Mouse (Mus musculus) neural tube, embryonic 15.5 days (tissue): ENCODE measurements around the gene Hs6st2. TPM values are rescaled to one million over a fixed set of nuclear protein-coding genes. Genes with fewer than 3 reads are reported as not detected.

Experiments used
- ATAC-seq: fragments of 200-750 bp; cut with Nextera tagmentation; 2 replicates; pipeline ENCODE4 v1.8.0; 2017; ENCODE audit warnings: mild to moderate bottlenecking, moderate TSS enrichment, moderate library complexity; ENCODE audit not compliant: low FRiP score
- H3K27ac ChIP-seq: fragments of 300-500 bp; sonication (generic); replicated peaks from 2 replicates; pipeline ENCODE4 v1.5.1; 2015; ENCODE audit warnings: mild to moderate bottlenecking, inconsistent platforms
- H3K27me3 ChIP-seq: fragments of 300-500 bp; sonication (generic); replicated peaks from 2 replicates; pipeline ENCODE4 v1.6.1; 2015; ENCODE audit warnings: inconsistent platforms
- H3K36me3 ChIP-seq: fragments of 300-500 bp; sonication (generic); 2 replicates; pipeline ENCODE4 v1.6.1; 2015; ENCODE audit warnings: inconsistent platforms
- H3K4me1 ChIP-seq: fragments of 300-500 bp; sonication (generic); 2 replicates; pipeline ENCODE4 v1.6.1; 2015; ENCODE audit warnings: inconsistent platforms
- H3K4me2 ChIP-seq: fragments of 300-500 bp; sonication (generic); 2 replicates; pipeline ENCODE4 v1.6.1; 2015; ENCODE audit warnings: inconsistent platforms, mild to moderate bottlenecking, moderate library complexity
- H3K4me3 ChIP-seq: fragments of 300-500 bp; sonication (generic); replicated peaks from 2 replicates; pipeline ENCODE4 v1.5.1; 2015; ENCODE audit warnings: mild to moderate bottlenecking, inconsistent platforms
- H3K9ac ChIP-seq: fragments of 300-500 bp; sonication (generic); replicated peaks from 2 replicates; pipeline ENCODE4 v1.6.1; 2015; ENCODE audit warnings: mild to moderate bottlenecking, inconsistent platforms
- H3K9me3 ChIP-seq: fragments of 300-500 bp; sonication (generic); replicated peaks from 2 replicates; pipeline ENCODE4 v1.6.1; 2016; ENCODE audit warnings: inconsistent platforms
- WGBS: fragments of 180-500 bp; shearing (Covaris S2); methylation state at CpG from one replicate; pipeline ENCODE4 v1.1.7; 2015; ENCODE audit warnings: mixed read lengths; 5-methylcytosine and 5-hydroxymethylcytosine counted together
- polyA plus RNA-seq: library from polyadenylated mRNA; unstranded; fragments of >200 nt; fragmentation: Nextera tagmentation; extraction: Ambion mirVana; gene quantifications from 2 replicates; pipeline ENCODE4 v1.2.1, GENCODE M21; 2015

Gene Hs6st2
- polyA plus RNA-seq, 1 experiment from 2014 or later = 38.4 TPM

DNA sequence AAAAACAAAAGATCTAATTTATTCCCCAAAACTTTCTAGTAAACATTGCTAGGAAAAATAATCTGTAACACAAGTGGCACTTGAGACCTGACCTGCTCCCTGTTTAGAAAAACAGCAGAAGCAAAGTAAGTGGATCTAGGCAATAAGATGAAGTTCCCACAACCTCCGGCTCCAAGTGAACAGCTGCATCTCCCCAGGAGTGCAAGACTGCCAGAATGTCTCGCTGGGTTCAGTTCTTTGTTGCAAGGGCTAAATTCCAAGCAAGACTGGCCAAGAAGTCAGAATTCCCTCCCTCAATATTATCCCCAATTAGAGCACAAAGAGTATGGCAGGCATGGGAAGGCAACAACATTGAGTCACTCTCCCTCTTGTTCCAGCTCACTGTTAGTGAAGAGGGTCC, 23.4 kb downstream of the Hs6st2 start:
- no peaks in the 10 kb centered on the region for H3K4me1 ChIP-seq
- no peak for ATAC-seq
- H3K27ac ChIP-seq = no peak overlapping the region
- no peak overlapping the region for H3K9ac ChIP-seq
- H3K27me3 ChIP-seq = no peaks in the 10 kb centered on the region
- H3K36me3 ChIP-seq = no peaks in the 10 kb centered on the region
- 30% methylated on average over 2 of the region's 2 CpGs for WGBS
- H3K4me2 ChIP-seq = no peak overlapping the region
- no peaks in the 10 kb centered on the region for H3K9me3 ChIP-seq
- H3K4me3 ChIP-seq = no peak overlapping the region

DNA sequence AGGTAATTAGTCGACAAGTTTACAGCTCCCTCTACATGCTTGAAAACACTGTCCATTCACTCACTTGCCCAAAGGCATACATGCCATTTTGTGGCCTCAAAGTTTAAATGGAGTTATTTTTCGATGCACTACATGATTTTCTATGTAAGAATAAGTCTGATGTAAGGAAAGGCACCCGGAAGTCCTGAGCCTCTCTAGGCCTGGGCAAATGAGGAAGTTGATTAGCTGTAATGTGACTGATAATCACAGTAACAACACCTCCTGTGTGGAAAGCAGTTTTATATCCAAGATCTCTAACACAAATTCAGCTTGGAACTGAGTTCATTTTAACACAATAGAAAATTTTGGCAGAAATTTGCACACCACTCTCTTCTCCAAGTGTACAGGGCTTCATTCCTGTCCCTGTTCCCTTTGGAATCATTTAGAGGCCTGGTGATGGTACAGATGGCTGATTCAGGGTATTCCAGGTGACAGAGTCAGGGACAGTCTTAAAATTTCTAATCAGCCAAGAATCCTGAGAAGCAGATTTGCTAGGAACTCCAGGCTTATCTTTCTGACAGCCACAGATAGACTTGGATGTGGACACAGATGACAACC, 38.9 kb downstream of the Hs6st2 start:
- H3K9ac ChIP-seq = no peak overlapping the region
- 82% methylated on average over 3 of the region's 3 CpGs for WGBS
- no peaks in the 10 kb centered on the region for H3K36me3 ChIP-seq
- H3K27ac ChIP-seq = no peak overlapping the region
- H3K4me1 ChIP-seq = no peaks in the 10 kb centered on the region
- H3K4me3 ChIP-seq = no peak overlapping the region
- no peak overlapping the region for H3K4me2 ChIP-seq
- H3K27me3 ChIP-seq = no peaks in the 10 kb centered on the region
- H3K9me3 ChIP-seq = no peaks in the 10 kb centered on the region
- no peak for ATAC-seq

- no peaks in the 10 kb centered on the region for H3K27me3 ChIP-seq
- H3K9ac ChIP-seq = no peak overlapping the region
- H3K9me3 ChIP-seq = no peaks in the 10 kb centered on the region
- H3K27ac ChIP-seq = no peak overlapping the region
- no peaks in the 10 kb centered on the region for H3K4me1 ChIP-seq
- H3K4me2 ChIP-seq = no peak overlapping the region
- no peak for ATAC-seq
- WGBS = 69% methylated on average over 7 of the region's 7 CpGs
- H3K36me3 ChIP-seq = no peaks in the 10 kb centered on the region
- H3K4me3 ChIP-seq = no peak overlapping the region
Measured at GRCm38 (mm10) chrX:51635756-51636155, 45.9 kb downstream of the Hs6st2 start.

- H3K27ac ChIP-seq = no peak overlapping the region
- no peaks in the 10 kb centered on the region for H3K4me1 ChIP-seq
- WGBS = 75% methylated on average over 2 of the region's 2 CpGs
- no peaks in the 10 kb centered on the region for H3K27me3 ChIP-seq
- no peak overlapping the region for H3K4me3 ChIP-seq
- H3K36me3 ChIP-seq = no peaks in the 10 kb centered on the region
- H3K4me2 ChIP-seq = no peak overlapping the region
- no peak for ATAC-seq
- no peak overlapping the region for H3K9ac ChIP-seq
- H3K9me3 ChIP-seq = no peaks in the 10 kb centered on the region
Measured at GRCm38 (mm10) chrX:51631376-51631775, 50.3 kb downstream of the Hs6st2 start.

DNA sequence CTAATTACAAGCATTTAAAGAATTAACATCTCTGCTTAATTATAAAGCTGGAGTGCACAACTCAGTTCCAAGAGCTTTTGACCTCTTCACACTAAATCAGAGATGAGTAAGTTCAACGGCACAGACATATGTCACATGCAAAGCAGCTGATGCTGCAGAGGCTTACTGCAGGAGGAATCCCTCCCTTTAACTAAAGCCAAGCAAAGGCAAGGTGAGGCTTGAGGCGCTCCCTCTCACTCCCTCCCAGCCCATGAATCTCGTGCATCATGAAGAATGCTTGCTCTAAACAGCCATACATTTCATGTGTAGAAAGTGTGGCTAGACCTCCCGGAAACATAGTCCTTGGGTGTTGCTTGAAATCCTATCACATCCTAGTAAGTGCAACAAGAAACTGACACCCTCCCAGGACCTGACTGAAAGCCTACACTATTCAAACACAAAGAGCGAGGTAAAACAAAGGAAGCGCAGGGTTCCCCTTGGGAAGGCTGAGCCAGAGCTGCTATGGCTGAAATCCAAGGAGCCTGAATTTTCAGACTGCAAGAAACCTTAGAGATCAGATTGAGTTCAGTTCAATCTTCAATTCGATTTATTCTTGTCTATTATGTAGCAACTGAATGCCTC, 67.2 kb downstream of the Hs6st2 start:
- ATAC-seq = peak; percentile 61; the same call in 1 of the 2 replicates
- Histone ChIP-seq H3K4me1 (peaks cover 4% of the 10 kb centered on the region; the same call in 1 of the 2 replicates), H3K4me3 (no peak overlapping the region), H3K4me2 (no peak overlapping the region), H3K9ac (no peak overlapping the region), H3K27ac (0 out of 2 replicates have a peak overlapping the region, but pooled peaks have one; percentile 25), H3K36me3 (no peaks in the 10 kb centered on the region), H3K27me3 (no peaks in the 10 kb centered on the region), H3K9me3 (no peaks in the 10 kb centered on the region)
- 25% methylated on average over 7 of the region's 7 CpGs for WGBS

- H3K9ac ChIP-seq = no peak overlapping the region
- H3K4me3 ChIP-seq = no peak overlapping the region
- H3K9me3 ChIP-seq = no peaks in the 10 kb centered on the region
- ATAC-seq = no peak
- H3K4me2 ChIP-seq = no peak overlapping the region
- H3K27ac ChIP-seq = no peak overlapping the region
- H3K36me3 ChIP-seq = no peaks in the 10 kb centered on the region
- 58% methylated on average over 1 of the region's 1 CpGs for whole genome bisulfite sequencing
- peaks cover 4% of the 10 kb centered on the region; the same call in 1 of the 2 replicates for H3K4me1 ChIP-seq
- no peaks in the 10 kb centered on the region for H3K27me3 ChIP-seq
Measured at GRCm38 (mm10) chrX:51610743-51611142, 70.9 kb downstream of the Hs6st2 start.

DNA sequence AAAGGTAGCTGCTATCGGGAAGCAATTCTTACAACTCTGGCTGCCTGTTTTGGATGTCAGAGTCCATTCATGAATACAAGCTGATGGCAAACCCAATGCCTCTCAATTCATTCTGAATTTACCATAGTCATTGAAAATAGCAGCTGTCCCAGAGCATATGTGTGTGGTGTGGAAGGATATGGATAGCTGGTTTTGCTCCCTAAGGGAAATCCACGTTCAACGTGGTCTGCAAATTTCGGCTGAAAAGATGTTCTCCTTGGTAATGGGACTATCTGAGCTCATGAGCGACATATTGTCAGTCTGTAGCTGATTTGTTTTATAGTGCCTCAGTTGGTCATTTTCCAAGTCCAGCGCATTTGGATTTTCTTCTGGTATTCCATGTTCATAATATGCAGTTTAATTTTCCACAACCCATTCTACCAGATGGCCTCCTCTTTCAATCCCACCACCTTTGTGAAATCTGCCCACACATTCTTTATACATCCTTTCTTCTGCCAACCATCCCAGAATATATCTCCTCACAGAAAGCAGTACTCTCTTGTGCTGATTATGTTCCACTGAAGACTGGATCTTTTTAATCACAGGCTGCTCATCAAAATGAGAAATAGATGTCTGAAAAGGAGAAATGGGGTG, 75.3 kb downstream of the Hs6st2 start:
- Histone ChIP-seq H3K9me3 (no peaks in the 10 kb centered on the region), H3K4me1 (no peaks in the 10 kb centered on the region), H3K27me3 (no peaks in the 10 kb centered on the region), H3K4me2 (no peak overlapping the region), H3K9ac (no peak overlapping the region), H3K36me3 (no peaks in the 10 kb centered on the region), H3K27ac (no peak overlapping the region), H3K4me3 (no peak overlapping the region)
- ATAC-seq = no peak
- 79% methylated on average over 6 of the region's 6 CpGs for WGBS

DNA sequence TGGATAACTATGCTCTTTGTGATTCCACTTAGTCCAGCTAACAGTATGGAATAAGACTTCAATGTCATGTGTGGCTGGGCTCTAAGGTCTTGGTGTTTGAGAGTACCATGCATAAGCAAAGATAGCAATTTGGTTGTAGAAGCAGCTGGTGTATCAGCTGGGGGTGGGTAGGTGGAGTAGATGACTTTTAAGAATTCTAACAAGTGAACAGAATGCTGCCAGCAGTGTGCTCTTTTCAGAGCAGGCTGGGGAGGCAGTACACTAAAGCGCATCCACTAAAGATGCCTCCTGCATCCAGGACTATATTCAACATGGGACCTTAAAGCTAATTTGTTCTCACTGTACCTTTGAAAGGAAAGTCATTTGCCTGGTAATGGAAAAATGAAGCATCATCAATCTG, 88.9 kb downstream of the Hs6st2 start:
- H3K36me3 ChIP-seq = no peaks in the 10 kb centered on the region
- H3K4me3 ChIP-seq = no peak overlapping the region
- no peak overlapping the region for H3K27ac ChIP-seq
- 93% methylated on average over 1 of the region's 1 CpGs for WGBS
- no peaks in the 10 kb centered on the region for H3K4me1 ChIP-seq
- no peaks in the 10 kb centered on the region for H3K27me3 ChIP-seq
- H3K9ac ChIP-seq = no peak overlapping the region
- no peaks in the 10 kb centered on the region for H3K9me3 ChIP-seq
- no peak overlapping the region for H3K4me2 ChIP-seq
- ATAC-seq = no peak

- H3K27me3 ChIP-seq = no peaks in the 10 kb centered on the region
- 86% methylated on average over 8 of the region's 8 CpGs for WGBS
- ATAC-seq = no peak
Measured at GRCm38 (mm10) chrX:51590448-51591010, 91.1 kb downstream of the Hs6st2 start.

GRCm38 (mm10) chrX:51585444-51585843, 96.2 kb downstream of the Hs6st2 start:
- WGBS = 55% methylated on average over 3 of the region's 3 CpGs
- no peaks in the 10 kb centered on the region for H3K9me3 ChIP-seq
- no peak overlapping the region for H3K27ac ChIP-seq
- no peak overlapping the region for H3K9ac ChIP-seq
- H3K4me1 ChIP-seq = no peaks in the 10 kb centered on the region
- H3K27me3 ChIP-seq = no peaks in the 10 kb centered on the region
- H3K4me2 ChIP-seq = no peak overlapping the region
- no peak for ATAC-seq
- no peak overlapping the region for H3K4me3 ChIP-seq
- H3K36me3 ChIP-seq = no peaks in the 10 kb centered on the region

More at GRCm38 (mm10) chrX:51590448-51591010, 91.1 kb downstream of the Hs6st2 start:
- no peak overlapping the region for H3K9ac ChIP-seq
- no peak overlapping the region for H3K4me2 ChIP-seq
- H3K36me3 ChIP-seq = no peaks in the 10 kb centered on the region
- no peaks in the 10 kb centered on the region for H3K4me1 ChIP-seq
- H3K9me3 ChIP-seq = no peaks in the 10 kb centered on the region
- H3K4me3 ChIP-seq = no peak overlapping the region
- no peak overlapping the region for H3K27ac ChIP-seq

DNA sequence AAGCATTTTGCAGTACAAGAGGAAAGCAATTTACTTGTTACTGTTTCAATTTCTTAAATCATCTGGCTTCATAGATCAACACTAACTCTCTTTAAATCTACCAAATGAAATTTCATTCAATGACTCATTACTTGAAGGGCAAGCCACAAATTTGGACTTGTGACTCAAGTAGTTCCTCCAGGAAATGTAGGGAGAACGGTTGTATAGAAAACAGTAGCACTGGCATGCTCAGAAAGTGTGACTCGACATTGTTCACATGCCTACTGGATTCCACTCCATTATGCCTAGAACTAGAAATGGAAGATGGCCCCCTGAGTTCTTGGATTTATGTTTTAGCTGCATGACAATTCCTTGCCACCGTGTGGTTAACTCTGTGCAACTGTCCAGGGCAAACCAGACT, 100.0 kb downstream of the Hs6st2 start:
- WGBS = 79% methylated on average over 3 of the region's 3 CpGs
- ATAC-seq = no peak

GRCm38 (mm10) chrX:51561880-51562279, 119.8 kb downstream of the Hs6st2 start:
- no peak overlapping the region for H3K9ac ChIP-seq
- H3K4me2 ChIP-seq = no peak overlapping the region
- no peaks in the 10 kb centered on the region for H3K9me3 ChIP-seq
- ATAC-seq = no peak
- H3K4me3 ChIP-seq = no peak overlapping the region
- 62% methylated on average over 1 of the region's 1 CpGs for WGBS
- H3K4me1 ChIP-seq = no peaks in the 10 kb centered on the region
- no peak overlapping the region for H3K27ac ChIP-seq
- H3K27me3 ChIP-seq = no peaks in the 10 kb centered on the region
- no peaks in the 10 kb centered on the region for H3K36me3 ChIP-seq

More for the DNA sequence above, 100.0 kb downstream of the Hs6st2 start:
- Histone ChIP-seq H3K27ac (no peak overlapping the region), H3K4me1 (no peaks in the 10 kb centered on the region), H3K4me2 (no peak overlapping the region), H3K36me3 (no peaks in the 10 kb centered on the region), H3K27me3 (no peaks in the 10 kb centered on the region), H3K9ac (no peak overlapping the region), H3K4me3 (no peak overlapping the region), H3K9me3 (no peaks in the 10 kb centered on the region)
